Mouse (Mus musculus) left cerebral cortex, postnatal 10 days (tissue): ENCODE data around the gene Tmc4. TPM values are rescaled to one million over a fixed set of nuclear protein-coding genes. Genes with fewer than 3 reads are reported as not detected.

ENCODE experiments used
- microRNA-seq: library from miRNA; unstranded; fragments of <30 nt; microRNA quantifications from one replicate; pipeline ENCODE4 v1.2.0, GENCODE M21; 2022
- total RNA-seq, 2 experiments: library from RNA; stranded (reverse); gene quantifications; 2 replicates each; pipeline ENCODE4 v1.2.3; 2021

Tmc4 gene
- total RNA-seq, 2 experiments from 2014 or later, result 5.1 to 5.8 TPM

Small RNAs within 50 kb of the gene (microRNA-seq; reads per million reads assigned to microRNA genes)
- gene Mir3572, result 2.6 reads per million

Other genes starting within 250 kb of the Tmc4 start
- not detected for gene Tarm1, start 174.9 kb downstream of the Tmc4 start, total RNA-seq
- 1 to 10 TPM; 1.4 to 1.7 TPM for gene Oscar, start 61.4 kb downstream of the Tmc4 start, total RNA-seq
- gene Ndufa3, start 60.2 kb downstream of the Tmc4 start, total RNA-seq, result 100 to 1,000 TPM; 531 to 541 TPM
- gene Tfpt, start 47.6 kb downstream of the Tmc4 start, total RNA-seq, result 10 to 100 TPM; 34.5 to 37.9 TPM
- 10 to 100 TPM; 54.8 to 63.6 TPM for gene Prpf31, start 47.6 kb downstream of the Tmc4 start, total RNA-seq
- gene Cnot3, start 32.3 kb downstream of the Tmc4 start, total RNA-seq, result 10 to 100 TPM; 48.2 to 60.9 TPM
- 1 to 10 TPM; 4.4 to 5.5 TPM for gene Leng1, start 11.7 kb downstream of the Tmc4 start, total RNA-seq
- 10 to 100 TPM; 85.1 to 97.4 TPM for gene Tsen34, start 15.3 kb upstream of the Tmc4 start, total RNA-seq
- gene Mboat7, start 16.0 kb upstream of the Tmc4 start, total RNA-seq, result 100 to 1,000 TPM; 167 to 170 TPM
- gene Rps9, start 26.4 kb upstream of the Tmc4 start, total RNA-seq, result 100 to 1,000 TPM; 460 to 465 TPM
- gene Pirb, start 42.8 kb upstream of the Tmc4 start, total RNA-seq, result under 1 TPM; 0.14 to 0.15 TPM
- not detected for gene Gm15448, start 148.1 kb upstream of the Tmc4 start, total RNA-seq
- not detected for gene Pira2, start 167.5 kb upstream of the Tmc4 start, total RNA-seq
- gene Gm14548, start 220.6 kb upstream of the Tmc4 start, total RNA-seq, result not detected
- not detected for gene Lilra6, start 237.9 kb upstream of the Tmc4 start, total RNA-seq